Mouse (Mus musculus) lung, adult 2 months (tissue): ENCODE data around the gene Tmsb15b2.

Source experiments
- CTCF ChIP-seq: fragments of 200-500 bp; IDR thresholded peaks from 2 replicates; pipeline ENCODE4 v1.5.1; 2011; ENCODE audit warnings: mild to moderate bottlenecking, low read length, control low read depth; ENCODE audit not compliant: insufficient read depth
- POLR2A ChIP-seq: fragments of 200-500 bp; IDR thresholded peaks from 2 replicates; pipeline ENCODE4 v1.6.1; 2011; ENCODE audit warnings: low read depth, mild to moderate bottlenecking, control low read depth, low read length, borderline replicate concordance; ENCODE audit errors: extremely low read depth

DNA sequence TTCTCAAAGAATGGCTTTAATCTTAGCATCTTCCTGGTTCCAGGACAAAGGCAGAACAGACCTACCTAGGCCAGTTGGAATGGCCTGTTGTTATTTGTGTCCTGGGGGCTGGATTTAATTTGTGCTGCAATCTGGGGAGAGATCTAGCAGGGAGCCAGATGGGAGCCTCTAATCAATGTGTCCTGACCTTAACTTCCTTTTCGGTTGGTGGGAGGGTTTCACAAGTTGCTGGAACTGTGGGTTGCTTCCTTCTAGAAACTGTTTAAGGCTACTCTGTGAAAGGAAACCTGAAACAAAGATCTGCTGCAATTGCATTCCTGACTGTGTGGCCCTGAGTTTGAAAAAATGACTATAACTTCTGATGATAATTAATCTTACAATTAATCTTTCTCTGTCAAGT lies 42.4 kb upstream of the Tmsb15b2 start:
- TF ChIP-seq CTCF (no peak), POLR2A (no peak)
